Mouse (Mus musculus): ENCODE data around the gene Sptssa. TPM values are rescaled to one million over a fixed set of nuclear protein-coding genes. Genes with fewer than 3 reads are reported as not detected.
"Not testable (repeated sequence)": the region's sequence is repeated elsewhere in the genome, so short reads cannot be mapped to it uniquely, and the experiment has no call there.

Gene Sptssa
- total RNA-seq (2021) = 10 to 100 TPM; 32.9 to 38.8 TPM

DNA sequence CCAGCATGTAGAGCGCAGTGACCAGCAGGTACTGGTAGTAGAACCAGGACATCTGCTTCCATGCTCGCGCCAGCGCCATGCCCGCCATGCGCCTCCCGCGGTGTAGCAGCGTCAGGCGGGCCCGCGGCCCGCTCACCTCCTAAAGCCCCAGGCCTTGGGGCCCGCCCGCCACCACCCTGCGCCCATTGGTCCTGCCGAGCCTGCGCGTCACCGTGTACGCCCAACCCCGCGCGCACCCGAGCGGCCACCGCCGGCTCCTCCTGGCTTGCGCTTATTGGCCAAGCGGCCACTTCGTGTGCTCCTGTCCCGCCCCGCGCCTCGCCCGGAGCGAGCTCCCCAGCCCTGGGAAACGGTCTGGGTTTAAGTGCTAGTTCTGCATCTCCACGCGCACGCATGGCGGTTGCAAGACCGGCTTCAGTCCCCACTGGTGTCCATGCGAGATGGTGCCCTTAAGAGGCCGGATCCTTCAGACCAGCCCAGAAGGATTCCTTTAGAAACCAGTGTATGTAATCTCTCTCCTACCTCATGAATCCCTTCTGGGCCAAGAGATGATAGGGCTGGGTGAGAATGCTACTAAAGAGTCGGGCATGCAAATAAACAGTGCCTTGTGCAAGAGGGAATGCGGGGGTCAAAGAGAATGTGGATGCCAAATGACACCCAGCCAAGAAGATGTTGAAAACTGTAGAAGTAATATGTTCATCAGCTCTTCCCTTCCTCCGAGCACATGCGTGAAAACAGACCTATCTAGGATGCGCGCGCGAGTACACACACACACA lies at the start of gene Sptssa:
Gene Sptssa (minus strand): TSS at position 178 of the 776 bp plus-strand sequence.
- intact Hi-C loops (cut with DNase I) = loop anchor here (1.0 kb wide), 1 partner anchor 39 kb away; the partner anchor contains the start of gene Eapp

DNA sequence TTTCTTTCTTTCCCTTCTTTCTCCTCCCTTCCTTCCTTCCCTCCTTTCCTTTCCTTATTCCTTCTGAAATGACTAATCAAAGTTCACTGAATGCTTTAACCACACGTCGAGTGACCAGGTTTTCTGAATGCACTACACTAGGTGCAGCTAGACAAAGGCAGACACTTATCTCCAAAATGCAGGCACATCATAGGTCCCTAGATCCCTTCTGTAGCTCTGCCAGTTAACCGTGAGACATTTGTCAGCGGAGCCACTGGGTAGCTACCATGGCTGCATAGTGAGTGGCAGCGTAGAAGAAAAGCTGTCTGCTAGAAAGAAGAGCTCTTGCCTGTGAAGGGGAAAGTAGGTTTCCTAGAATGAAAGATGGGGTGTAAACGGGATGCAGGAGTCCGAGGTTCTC lies 43.0 kb upstream of the Sptssa start:
- intact Hi-C loops (cut with DNase I) = loop anchor here (10.0 kb wide), 1 partner anchor 605 kb away; the partner anchor contains the start of gene Ppp2r3c

More for the DNA sequence above, at the start of gene Sptssa:
- DNase-seq = peak; percentile 94 to 95

DNA sequence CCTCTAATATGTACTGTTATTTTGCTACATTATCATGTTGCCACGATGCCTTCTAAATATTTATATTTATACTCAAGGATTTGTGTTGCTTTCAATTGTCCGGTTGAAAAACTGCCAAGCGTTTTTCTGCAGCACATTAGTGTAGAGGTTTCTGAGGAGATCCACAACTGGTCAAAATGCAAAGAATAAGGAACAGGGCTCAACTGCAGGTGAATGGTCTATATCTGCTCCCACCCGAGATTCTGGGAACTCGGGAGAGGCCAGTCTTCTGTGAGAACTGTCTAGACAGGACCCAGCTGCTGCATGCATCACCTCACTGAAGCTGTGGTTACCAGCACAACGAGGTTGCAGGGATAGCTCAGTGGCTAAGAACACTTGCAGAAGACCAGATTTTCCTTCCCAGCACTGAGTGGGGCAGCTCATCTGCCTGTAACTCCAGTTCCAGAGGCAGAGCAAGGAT lies 41.4 kb upstream of the Sptssa start:
- intact Hi-C loops (cut with DNase I) = loop anchor here (10.0 kb wide), 1 partner anchor 607 kb away; the partner anchor contains the start of gene Ppp2r3c
- DNase-seq = no peak

More for the DNA sequence above, 43.0 kb upstream of the Sptssa start:
- no peak for DNase-seq

DNA sequence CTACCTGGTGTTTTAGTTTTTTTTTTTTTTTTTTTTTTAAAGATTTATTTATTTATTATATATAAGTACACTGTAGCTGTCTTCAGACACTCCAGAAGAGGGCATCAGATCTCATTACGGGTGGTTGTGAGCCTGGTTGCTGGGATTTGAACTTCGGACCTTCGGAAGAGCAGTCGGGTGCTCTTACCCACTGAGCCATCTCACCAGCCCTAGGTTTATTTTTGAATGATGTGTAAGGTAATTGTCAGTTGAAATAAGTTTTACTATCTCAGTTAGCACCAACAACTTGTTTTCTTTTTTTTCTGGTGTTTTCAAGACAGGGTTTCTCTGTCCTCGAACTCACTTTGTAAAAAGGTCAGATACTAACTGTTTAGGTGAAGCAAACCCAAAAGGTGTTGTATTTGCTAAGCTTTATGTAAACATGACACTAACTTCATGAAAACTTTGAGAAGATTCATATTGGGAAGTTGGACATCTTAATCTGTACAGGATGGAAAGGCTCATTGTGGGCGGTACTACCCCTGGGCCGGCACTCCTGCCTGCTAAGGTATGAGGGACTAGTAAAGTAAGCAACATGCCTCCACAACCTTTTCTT lies 40.7 kb upstream of the Sptssa start:
- peak in 1 of 2 experiments; percentile 17 for DNase-seq
- intact Hi-C loops (cut with DNase I) = loop anchor here (10.0 kb wide), 1 partner anchor 608 kb away; the partner anchor contains the start of gene Ppp2r3c

DNA sequence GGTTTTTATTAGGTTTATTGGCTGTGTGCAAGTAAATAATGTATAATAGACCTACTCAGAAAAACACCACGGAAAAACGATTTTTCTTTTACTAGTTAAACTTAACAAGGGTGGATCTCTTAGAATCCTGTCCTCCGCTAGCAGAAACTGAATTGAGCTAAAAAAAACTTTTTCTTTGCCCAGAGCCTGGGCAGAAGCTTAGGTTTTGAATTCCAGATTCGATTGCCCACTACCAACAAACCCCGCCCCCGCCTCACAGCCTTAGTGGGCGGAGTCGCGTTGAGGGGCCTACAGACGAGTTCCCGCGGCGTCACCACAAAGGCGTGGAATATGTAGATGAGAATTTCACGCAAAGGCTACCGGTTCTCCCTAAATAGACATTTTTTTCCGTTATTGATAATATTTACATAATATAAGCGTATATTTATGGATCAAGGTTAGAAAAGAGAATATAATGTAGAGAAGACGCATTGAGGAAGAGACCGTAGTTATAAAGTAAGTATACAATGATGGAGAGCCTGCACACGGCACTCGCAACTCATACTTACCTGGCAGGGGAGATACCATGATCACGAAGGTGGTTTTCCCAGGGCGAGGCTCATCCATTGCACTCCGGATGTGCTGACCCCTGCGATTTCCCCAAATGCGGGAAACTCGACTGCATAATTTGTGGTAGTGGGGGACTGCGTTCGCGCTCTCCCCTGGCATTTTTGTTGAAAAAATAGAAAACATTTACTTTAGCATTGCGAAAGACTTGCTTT lies 40.0 kb upstream of the Sptssa start:
- intact Hi-C loops (cut with DNase I) = loop anchor here (10.0 kb wide), 1 partner anchor 608 kb away; the partner anchor contains the start of gene Ppp2r3c

DNA sequence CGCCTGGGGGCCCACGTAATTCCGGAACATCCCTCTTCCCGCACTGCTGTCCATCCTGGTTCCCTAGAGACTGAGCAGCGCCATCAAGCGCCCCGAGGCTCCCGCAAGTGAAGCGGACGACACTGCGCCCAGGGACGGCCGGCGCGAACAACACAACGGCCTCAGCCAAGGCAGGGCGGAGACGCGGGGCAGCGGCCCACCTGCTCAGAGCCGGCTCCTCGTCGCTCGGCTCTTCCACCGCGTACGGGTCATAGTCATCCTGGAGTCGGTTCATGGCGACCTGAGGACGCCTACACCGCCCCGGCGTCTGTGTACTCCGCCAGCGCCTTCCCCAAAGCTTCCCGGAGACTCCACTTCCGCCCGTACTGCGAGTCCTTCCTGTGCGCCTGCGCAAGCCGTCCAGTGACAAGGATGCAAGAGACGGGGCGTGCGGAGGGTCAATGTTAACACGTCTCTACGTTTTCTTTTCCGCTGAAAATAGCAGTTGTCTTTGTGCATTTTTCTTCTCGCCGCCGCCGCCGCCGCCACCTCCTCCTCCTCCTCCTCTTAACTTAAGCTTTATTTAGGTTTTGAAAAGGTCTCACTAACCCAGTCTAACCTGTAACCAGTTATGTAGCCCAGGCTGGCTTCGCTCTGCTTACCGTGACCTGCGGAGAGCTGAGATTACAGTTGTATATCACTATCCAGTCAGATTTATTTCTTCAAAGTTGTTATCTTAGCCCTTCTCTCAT lies 39.3 kb upstream of the Sptssa start, which contains the start of gene Eapp:
Gene Eapp (minus strand): TSS at position 387 of the 731 bp plus-strand sequence.
- intact Hi-C loops (cut with DNase I) = loop anchor here (1.0 to 10.0 kb wide), 2 partner anchors 39 to 609 kb away; partner anchors contain the start of genes Ppp2r3c and Sptssa
- peak; percentile 94 to 96 for DNase-seq

More for the DNA sequence above, 40.0 kb upstream of the Sptssa start:
- peak; percentile 91 for DNase-seq

DNA sequence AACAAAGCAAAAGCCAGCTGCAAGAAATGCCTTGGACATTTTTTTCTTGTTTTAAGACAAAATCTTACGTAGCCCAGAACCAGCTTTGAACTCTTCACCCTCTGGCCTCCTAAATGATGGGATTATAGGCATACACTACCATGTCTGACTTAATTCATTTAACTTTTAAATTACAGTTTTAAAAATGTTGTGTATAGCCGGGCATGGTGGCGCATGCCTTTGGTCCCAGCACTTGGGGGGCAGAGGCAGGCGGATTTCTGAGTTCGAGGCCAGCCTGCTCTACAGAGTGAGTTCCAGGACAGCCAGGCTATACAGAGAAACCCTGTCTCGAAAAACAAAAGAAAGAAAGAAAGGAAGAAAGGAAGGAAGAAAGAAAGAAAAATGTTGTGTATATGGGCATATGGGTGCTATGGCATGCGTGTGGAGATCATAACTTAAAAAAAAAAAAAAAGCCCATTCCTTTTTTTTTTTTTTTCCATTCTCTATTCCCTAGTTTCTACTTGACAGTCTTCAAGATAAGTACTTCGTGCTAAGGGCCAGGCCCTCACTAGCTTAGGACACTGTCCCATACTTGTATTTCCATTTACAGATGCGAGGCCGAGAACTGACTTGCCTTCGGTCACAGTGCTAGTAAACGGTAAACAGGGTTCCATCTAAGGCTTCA lies 38.6 kb upstream of the Sptssa start:
- no peak for DNase-seq
- intact Hi-C loops (cut with DNase I) = loop anchor here (1.0 to 10.0 kb wide), 2 partner anchors 39 to 610 kb away; partner anchors contain the start of genes Ppp2r3c and Sptssa

DNA sequence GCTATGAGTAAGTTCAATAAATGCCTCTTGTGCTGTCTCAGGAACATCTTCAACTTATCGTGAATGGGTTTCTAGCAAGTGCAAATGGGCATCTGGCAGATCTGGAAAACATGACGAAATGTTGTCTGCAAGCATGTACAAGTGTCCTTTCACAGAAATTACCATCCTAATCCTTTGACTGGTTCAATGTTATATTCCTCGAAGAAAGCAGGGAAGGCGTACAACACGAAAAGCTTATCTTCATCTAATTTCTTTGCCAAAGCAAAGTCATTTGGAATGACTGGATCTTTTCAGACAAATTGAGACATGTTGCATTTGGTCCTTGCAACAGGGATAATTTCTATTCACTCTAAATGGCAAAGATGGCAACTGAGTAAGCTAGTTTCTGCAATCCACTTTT lies 32.7 kb upstream of the Sptssa start:
- intact Hi-C loops (cut with DNase I) = no loop called here
- DNase-seq = no peak

DNA sequence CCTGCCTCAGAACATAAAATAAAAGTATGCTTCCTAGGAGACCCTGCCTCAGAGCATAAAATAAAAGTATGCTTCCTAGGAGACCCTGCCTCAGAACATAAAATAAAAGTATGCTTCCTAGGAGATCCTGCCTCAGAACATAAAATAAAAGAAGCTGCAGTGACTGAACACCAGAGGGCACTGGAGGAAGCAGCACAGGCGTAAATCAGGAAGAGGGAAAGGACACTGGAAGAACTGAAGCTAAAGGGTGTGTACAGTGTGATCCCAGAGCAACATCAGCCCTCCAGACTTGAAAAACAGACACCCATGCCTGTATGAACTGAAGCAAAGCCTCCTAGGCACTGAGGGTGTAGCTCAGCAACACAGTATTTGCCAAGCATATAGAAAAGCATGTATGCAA lies 26.8 kb upstream of the Sptssa start:
- intact Hi-C loops (cut with DNase I) = no loop called here
- no peak for DNase-seq

DNA sequence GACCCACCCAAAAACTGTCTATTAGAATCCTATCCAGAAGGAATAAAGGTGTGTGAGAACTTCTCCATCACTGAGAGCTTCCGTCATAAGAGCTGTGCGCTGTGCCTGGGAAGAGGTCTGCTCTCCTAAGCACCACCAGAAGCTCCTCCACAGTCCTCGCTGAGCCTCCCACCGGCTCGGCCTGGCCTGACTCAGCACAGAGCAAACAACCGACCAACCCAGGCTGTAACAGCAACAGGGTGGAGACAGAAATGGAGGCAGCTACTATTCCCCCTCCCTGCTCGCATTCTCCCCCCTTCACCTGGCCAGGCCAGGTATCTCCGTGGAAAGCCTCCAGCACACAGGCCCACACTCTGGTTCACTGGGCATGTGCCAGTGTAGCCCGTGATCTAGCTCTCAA lies 20.3 kb upstream of the Sptssa start:
- intact Hi-C loops (cut with DNase I) = no loop called here
- no peak for DNase-seq

DNA sequence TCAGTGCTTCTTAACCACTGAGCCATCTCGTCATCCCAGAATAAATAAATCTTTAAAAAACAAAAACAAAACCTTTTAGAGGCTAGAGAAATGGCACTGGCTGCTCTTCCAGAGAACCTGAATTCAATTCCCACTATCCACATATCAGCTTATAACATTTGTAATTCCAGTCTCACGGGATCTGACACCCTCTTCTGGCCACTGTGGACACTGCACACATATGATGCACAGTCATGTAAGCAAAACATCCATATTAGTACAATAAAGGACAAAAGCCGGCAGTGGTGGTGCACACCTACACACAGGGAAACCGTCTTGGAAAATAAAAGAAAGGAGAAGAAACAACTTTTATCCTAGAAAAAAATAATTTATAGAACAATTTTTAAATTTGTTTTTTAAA lies 19.0 kb upstream of the Sptssa start:
- intact Hi-C loops (cut with DNase I) = no loop called here
- no peak for DNase-seq

DNA sequence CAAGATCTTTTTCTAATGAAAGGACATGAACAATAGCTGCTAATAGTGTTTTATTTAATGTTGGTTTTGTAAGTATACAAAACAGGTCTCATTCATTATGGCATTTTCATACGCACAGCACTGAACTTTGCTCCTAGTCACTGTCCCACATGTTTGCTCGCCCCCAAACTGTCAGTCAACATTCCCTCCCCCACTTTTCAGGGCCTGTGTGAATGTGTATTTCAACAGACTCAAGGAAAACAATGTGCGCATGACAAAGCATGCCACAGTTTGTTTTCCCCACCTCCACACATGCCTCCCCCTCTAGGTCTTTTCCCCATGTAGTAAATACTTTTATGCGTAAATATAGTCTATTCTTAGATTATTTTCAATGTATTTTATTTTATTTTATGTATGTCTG lies 14.9 kb upstream of the Sptssa start:
- DNase-seq = no peak
- intact Hi-C loops (cut with DNase I) = no loop called here

DNA sequence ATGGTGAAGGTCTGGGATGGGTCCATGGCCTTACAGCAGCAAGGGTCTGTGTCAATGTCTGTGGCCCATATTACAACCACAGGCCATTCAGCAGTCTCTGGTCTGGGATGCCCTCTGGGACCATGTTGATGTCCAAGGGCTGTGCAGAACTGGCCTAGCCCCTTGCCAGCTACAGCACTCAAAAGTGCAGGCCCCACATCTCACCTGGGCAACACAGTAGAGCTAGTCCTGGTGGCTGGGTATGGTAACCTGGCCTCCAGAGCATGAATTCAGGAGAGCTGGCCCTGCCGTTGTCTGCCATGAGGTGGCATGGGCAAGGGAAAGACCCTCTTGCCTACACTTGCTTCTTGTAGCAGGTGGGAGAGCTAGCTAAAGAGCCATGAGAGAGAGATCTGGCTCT lies 11.8 kb upstream of the Sptssa start:
- no peak for DNase-seq
- intact Hi-C loops (cut with DNase I) = no loop called here

DNA sequence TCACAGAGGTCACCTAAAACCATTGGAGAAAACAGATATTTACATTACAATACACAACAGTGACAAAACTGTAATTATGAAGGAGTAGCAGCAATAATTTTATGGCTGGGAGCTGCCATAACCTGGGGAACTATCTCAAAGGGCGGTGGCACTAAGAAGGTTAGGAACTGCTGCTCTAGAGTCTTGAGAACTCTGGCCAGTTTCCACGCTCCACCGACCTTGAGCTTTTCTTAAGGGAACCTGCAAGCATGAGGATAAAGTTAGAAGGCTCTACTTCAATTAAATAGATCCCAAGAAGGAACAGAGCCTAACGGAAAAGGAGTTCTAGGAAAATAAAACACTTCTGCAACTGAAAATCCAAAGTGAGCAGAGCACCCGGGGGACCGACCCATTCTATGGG lies 9.2 kb upstream of the Sptssa start:
- intact Hi-C loops (cut with DNase I) = no loop called here

DNA sequence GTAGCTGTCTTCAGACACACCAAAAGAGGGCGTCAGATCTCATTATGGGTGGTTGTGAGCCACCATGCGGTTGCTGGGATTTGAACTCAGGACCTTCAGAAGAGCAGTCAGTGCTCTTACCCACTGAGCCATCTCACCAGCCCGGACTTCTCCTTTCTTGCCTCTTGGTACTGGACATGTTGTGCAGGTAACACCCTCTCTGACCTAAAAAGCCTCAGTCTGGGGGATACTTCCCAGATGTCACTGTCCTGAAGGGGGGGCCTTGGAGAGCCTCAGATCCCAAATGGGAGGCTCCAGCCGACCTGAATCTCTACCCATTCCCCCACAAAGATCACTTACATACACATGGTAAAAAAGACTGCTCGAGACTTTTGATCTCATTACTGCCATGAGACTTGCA lies 5.1 kb upstream of the Sptssa start:
- intact Hi-C loops (cut with DNase I); DNase-seq: not testable (repeated sequence)

More for the DNA sequence above, 9.2 kb upstream of the Sptssa start:
- no peak for DNase-seq

DNA sequence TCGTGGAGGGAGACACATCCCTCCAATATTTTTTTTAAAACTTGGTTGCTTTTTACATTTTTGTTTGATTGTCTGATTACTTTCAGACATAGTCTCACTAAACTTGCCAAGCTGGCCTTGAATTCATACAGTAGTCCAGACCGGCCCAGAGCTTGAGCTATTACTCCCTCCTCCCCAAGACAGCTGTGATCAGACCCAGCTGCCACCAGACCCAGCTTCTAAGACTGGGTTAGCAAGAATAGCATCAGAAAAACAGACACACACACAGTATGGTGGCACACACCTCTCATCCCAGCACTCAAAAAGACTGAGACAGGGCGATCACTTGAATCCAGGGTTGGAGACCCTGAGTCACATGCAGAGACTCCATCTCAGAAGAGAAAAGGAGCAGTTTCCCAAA lies 3.5 kb upstream of the Sptssa start:
- intact Hi-C loops (cut with DNase I) = no loop called here
- DNase-seq = no peak

DNA sequence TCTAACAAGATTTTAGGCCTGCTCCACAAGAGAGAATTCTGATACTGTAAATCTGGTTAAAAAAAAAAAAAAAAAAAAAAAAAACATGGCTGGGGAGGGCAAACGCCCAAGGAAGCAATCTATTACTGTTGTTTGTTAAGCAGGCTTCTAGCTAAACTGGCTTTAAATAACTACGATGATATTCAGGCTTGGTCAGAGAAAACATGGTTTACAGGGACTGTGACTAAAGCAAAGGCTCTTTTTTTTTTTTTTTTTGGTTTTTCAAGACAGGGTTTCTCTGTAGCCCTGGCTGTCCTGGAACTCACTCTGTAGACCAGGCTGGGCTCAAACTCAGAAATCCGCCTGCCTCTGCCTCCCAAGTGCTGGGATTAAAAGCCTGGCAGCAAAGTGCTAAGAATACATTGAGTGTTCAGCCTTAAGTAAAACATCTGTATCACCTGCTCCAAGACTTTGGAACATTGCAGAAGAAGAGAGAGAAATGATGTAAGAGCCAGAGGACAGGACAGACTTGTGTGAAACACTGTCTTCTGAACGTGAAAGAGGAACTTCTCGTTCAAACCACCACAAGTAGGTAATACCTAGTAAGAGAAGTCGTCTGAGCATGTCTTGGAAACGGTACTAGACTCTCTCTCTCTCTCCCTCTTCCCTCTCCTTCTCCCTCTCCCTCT lies 2.2 kb upstream of the Sptssa start:
- DNase-seq = no peak
- intact Hi-C loops (cut with DNase I) = no loop called here

DNA sequence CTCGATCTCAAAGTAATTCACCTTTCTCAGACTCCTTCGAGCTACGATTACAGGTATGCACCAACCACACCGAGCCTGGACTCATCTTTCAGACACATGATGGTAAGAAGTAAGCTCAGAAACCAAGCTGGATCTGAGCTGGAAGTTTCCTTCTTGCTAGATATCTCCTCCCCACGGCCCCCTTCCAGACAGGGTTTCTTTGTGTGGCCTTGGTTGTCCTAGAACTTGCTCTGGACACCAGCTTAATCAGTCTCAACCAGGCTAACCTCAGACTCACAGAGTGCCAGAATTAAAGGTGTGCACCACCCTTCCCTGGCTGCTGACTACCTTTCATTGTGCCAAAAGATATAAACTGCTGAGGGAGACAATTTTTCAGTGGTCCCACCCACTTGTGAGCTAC lies 1.6 kb upstream of the Sptssa start:
- intact Hi-C loops (cut with DNase I) = no loop called here

DNA sequence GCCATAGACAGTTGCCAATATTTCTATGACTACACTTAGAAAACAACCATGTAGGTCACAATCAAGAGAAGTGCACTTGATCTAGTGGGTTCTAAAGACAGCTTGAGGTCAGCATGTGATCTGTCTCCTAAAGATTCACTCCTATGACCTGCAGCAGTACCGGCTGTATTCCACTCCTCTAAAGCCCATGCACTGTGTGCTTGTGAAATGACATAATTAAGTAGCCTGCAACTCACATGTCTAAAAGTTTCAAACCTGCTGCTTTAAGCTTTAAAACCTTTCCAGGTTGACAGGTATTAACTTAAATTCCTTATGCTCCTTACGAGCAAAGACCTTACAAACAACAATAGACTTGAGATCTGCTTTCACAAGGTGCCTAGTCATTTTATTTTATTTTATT lies 853 bp upstream of the Sptssa start:
- intact Hi-C loops (cut with DNase I) = no loop called here
- DNase-seq = no peak

More for the DNA sequence above, 1.6 kb upstream of the Sptssa start:
- no peak for DNase-seq
